Mouse (Mus musculus) adrenal gland, postnatal 4 days (tissue): Measurements from ENCODE around the gene Gm10135. TPM values are rescaled to one million over a fixed set of nuclear protein-coding genes. Genes with fewer than 3 reads are reported as not detected.
"Not testable (repeated sequence)": the region's sequence is repeated elsewhere in the genome, so short reads cannot be mapped to it uniquely, and the experiment has no call there.

Experiments used
- DNase-seq, 2 experiments: peaks; one replicate each; pipeline ENCODE4 v3.0.0; 2021 to 2022; ENCODE audit warnings: low spot score in 2 of 2, mixed read lengths in 2 of 2
- total RNA-seq, 2 experiments: library from RNA; stranded (reverse); gene quantifications; 2 replicates each; pipeline ENCODE4 v1.2.3; 2021

Gm10135 gene
- total RNA-seq, 2 experiments from 2014 or later: not detected

DNA sequence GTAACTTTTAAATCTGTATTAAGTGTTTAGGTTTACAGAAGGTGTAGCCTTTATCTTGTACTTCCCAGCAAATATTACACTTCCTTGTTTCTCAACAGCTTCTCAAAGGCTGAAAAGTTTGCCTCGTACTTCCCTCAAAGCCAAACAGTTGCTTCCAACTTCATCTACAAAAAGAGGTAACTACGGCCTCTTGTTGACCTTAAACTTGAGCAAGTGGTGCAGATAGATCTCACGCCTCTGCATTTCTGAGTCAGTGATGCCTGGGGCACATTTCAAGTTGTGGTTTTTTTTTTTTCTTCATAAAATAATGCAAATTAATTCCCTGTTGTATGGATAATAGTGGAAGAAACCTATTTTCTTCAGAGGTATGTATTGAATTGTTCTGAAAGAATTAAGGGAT, 8.8 kb downstream of the Gm10135 start:
- DNase-seq: no peak

DNA sequence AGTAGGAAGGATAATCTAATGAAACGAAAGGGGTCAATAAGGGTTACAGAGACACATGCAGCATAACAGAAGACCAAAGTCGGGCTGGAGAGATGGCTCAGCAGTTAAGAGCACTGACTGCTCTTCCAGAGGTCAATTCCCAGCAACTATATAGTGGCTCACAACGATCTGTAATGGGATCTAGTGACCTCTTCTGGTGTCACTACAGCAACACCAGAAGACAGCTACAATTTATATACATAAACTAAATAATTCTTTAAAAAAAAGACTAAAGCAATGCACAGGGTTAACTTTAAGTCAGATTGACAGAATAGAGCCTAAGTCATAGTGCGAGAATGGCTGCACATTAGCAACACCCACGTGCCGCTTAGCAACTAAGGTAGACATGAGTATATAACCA, 14.4 kb downstream of the Gm10135 start:
- DNase-seq: no peak

DNA sequence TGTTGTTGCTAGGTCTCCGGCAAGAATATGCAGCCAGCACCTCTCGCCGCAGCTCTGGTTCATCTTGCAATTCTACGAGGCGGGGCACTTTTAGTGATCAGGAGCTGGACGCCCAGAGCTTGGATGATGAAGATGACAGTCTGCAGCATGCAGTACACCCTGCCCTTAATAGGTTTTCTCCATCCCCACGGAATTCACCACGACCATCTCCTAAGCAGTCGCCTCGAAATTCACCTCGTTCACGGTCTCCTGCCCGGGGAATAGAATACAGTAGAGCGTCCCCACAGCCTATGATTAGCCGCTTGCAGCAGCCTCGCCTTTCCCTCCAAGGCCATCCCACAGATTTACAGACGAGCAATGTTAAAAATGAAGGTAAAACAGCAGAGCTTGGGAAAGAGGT, 17.2 kb downstream of the Gm10135 start:
- no peak for DNase-seq

DNA sequence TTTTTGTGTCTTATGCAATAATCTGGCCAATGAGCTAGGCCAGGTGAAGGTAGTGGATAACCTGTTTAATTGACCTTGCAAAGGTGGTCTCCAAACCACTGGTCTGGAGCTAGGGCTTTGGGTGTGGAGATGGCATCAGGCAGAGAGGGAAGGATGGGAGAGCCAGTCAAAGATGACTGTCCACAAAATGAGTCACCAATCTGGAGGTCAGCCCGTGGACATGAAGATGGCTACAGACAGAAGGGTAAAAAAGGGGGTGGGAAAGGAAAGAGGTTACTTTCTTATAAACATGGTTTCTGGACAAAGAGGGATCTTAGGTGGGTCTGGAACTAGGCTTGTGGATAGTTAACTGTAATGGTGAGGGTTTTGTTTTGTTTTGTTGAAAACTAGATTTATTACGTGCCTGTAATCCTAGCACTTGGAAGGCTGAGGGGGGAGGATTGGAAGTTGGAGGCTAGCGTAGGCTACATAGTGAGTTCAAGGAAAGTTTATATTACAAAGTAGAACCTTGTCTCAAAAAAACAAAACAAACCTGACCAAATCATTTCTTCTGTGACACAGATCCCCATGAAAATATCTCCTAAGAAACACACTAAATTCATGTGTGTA, 20.4 kb downstream of the Gm10135 start:
- no peak for DNase-seq

DNA sequence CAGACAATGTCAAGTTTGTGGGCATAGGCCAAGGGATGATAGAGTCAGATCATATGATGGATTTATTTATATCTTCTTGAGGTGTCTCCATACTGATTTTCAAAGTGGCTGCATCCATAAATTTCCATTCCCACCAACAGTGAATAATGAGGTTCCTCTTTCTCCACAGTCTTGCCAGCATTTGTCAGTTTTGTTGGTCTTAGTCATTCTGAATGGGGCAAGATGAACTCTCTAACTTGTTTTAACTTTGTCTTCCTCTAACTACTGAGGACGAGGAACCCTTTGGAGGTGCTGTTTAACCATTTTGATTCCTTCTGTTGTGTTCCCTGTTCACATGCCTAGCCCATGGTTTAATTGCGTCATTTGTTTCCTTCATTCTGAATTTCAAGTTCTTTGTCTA, 24.2 kb downstream of the Gm10135 start:
- DNase-seq: no peak

DNA sequence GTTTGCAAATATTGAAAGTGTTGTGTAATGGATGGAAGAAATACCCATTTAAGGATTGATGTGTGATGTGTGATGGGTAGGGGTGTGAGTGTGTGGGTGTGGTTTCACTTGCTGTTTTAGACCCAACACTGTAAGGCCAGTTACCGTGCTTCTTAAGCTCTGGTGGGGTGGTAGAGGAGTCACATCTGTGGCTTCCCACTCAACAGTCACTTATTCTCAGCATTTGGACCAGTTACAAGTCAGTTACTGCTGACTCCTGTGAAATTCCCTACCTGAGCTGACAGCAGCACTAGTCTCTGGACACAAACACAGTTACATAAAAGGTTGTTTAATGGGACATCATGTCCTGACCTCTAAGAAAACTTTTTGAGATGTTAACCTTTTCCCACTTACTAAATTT, 26.4 kb downstream of the Gm10135 start:
- DNase-seq: no peak

DNA sequence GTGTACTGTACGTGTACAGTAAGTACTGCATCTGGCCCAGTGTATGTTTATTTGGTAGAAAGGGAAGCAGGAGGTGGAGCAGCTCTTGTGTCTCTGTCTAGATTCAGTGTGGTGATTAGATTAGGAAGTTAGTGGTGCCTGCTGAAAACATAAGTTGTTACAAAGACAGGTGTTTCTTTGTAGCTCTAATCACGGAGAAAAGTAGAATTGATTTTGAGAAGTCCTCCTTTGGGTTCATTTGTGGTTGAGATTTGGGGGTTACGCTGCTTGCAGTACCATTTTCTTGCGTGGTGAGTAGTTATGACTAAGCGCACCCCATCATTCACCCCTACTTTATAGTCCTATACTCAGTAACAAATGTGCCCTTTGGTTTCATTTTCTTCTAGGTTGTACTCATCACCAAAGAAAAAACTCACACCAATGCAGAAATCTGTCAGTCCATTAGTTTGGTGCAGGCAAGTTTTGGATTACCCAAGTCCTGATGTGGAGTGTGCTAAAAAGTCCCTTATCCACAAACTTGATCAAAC, 33.5 kb downstream of the Gm10135 start:
- no peak for DNase-seq

DNA sequence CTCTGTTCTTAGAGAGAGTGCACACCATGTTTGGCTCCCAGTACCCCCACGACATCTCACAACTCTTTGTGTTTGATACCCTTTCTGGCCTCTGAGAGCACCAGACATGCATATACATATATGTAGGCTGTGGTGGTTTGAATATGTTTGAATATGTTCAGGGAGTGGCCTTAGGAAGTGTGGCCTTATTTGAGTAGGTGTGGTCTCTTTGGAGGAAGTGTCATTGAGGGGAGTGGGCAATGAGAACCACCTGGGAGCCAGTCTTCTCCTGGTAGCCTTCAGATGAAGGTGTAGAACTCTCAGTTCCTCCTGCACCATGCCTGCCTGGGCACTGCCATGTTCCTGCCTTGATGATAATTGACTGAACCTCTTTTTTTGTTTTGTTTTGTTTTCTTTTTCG, 35.2 kb downstream of the Gm10135 start:
- DNase-seq: no peak

DNA sequence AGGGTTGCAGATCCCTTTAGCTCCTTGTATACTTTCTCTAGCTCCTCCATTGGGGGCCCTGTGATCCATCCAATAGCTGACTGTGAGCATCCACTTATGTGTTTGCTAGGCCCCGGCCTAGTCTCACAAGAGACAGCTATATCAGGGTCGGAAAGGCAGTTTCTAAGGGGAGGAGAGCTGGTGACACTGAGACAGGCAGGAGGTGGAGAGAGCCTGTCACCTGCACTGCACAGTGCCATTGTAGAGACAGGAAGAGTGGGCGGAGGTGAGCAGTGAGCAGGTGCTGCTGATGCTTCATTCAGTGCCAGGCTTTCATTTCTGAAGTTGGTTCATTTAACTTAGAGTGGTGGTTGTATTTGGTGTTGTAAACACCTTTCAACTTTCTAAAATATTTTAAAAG, 36.1 kb downstream of the Gm10135 start:
- DNase-seq: not testable (repeated sequence)

DNA sequence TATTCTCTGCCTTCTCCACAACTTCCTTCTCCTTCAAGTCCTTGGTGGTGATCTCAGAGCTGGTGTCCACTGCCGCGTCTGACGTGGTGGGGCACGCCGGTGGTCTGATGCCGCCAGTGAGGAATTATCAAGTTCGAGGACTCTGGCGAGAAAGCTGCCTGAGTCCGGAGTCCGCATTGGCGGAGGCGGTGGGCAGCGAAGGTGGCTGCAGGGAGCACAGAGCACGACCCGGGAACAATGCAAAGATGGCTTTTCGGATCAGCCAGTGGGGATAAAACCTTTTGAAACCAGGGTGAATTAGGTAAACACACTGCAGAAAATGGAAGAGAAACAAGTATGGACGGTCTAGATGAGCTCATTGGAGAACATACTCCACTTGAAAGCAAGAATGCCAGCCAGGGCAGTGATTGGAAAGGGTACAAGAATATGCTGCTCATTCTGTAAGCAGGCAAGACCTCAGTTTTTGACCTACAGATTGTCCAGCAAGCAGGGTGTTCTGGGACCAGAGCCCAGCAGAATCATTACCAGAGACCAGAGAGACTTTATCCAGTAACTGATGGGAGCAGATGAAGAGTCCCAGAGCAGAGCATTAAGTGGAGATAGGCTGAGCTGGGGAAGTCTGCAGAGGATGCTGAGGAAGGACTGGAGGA, 41.4 kb downstream of the Gm10135 start:
- no peak for DNase-seq

DNA sequence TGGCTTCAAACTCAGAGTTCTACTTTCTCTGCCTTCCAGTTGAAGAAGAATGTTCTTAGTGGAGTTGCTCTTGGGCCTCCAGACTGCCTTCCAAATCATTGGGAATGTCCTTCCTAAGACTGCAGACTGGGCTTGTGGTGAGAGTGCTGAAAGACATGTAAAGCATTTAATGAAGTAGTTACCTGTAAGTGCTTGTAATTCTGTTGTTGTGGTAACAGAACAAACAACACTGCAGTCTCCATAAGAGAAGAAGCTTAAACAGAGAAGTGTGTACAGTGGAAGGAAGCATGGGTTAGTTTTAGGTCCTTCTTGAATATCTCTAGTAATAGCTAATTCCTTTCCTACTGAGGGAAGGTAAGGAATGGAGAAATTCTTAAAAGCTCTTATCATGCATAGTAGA, 47.4 kb downstream of the Gm10135 start:
- no peak for DNase-seq

DNA sequence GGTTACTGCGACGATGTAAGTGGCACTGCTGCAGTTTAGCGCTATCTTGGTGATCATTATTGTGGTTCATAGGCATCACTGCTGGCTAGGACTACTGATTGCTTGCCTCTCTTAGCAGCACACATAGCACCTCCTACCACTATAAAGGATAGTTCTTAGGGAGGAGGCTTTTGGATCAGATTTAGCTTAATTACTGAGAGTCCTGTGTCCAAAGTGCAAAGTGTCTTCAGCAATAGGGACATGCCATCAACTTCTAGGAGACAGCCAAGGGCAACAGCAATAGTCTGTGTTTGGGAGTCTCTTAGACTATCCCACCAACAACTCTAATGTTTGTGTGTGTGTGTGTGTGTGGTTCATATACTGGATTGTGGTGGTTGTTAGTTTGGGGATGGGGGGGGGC, 51.7 kb downstream of the Gm10135 start:
- no peak for DNase-seq

DNA sequence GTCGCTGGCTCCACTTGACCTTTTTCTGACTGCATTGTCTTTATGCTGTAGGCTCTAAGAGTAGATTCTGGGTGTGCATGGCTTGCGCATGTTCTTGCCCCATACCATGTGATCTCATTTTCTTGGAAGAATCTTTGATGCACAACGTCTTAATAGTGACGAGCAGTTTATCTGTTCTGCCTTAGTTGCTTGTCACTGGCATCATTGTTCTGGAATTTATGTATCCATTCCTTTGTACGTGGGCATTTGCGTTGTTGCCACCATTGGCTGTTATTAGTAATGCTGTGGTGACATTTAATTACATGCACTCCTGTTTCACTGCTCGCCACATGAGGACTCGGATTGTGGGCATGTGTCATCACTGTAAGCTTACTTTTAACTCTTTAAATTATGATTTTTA, 53.3 kb downstream of the Gm10135 start:
- no peak for DNase-seq

DNA sequence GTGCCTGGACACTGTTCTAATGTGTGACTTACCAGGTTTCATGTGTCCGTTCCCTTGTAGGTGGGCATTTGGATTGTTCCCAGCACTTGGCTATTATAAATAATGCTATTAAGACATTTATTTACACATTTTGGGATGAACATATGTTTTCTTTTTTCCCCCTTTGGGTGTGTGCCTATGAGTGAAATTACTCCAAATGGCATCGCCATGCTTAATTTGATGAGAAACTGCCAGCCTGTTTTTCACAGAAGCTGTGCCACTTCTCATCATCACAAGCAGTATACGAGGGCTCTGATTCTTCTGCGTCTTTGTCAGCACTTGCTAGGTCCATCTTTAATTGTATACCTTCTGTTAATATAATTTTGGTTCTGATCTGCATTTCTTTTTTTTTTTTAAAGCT, 54.1 kb downstream of the Gm10135 start:
- DNase-seq: no peak

DNA sequence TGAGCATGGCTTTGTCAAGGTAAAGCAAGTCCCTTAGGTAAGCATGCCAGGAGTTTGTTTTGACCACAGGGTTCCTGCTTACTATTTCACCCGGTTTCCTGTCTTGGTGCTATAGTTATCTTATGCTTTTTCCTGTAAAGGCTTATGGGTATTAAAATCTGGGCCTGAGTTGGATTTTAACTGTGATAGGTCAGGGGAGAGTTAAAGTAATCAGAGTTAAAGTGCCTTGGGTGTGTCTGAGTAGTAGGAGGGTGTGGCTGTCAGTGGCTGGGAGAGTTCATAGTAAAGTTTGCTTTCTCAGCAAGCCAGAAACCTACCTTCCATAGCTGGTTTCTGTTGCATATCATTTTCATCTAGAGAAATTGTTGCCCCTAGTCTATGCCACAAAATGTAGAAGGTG, 57.7 kb downstream of the Gm10135 start:
- DNase-seq: no peak

DNA sequence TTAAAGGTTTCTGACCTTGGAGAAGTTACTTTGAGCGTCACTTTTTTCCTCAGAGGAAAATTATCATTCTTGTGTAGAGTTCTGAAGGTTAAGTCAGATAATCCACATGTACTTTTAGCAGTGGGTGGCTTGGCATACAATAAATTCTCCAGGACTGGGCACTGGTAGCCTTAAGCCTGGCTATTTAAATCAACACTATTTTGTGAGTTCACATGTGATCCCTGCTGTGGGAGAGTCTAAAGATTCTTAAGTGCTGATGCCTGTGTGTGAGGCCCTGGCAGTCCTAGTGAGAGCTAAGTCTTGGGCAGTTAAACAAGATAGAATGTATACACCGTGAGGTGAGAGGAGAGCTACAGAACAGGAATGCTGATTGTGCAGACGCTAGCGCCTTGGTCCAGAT, 58.5 kb downstream of the Gm10135 start:
- DNase-seq: no peak

Other genes with a start within 250 kb of the Gm10135 start
- gene Txk, start 221.9 kb downstream of the Gm10135 start, total RNA-seq: under 1 TPM; 0.25 TPM
- 1 to 10 TPM; 3.2 to 5.0 TPM for gene Tec, start 106.2 kb downstream of the Gm10135 start, total RNA-seq
- gene Slain2, start 60.4 kb downstream of the Gm10135 start, total RNA-seq: 10 to 100 TPM; 54.6 to 65.3 TPM
- 10 to 100 TPM; 16.3 to 19.5 TPM for gene Slc10a4, start 32.2 kb upstream of the Gm10135 start, total RNA-seq